Mouse (Mus musculus) hindbrain, embryonic 14.5 days (tissue): ENCODE results near the gene Foxo3. TPM values are rescaled to one million over a fixed set of nuclear protein-coding genes. Genes with fewer than 3 reads are reported as not detected.

Experiments used
- ATAC-seq: fragments of 200-750 bp; cut with Nextera tagmentation; 2 replicates; pipeline ENCODE4 v1.8.0; 2017; ENCODE audit warnings: moderate number of reproducible peaks, mild to moderate bottlenecking, moderate TSS enrichment, moderate library complexity; ENCODE audit not compliant: low FRiP score
- DNase-seq: peaks from one replicate; pipeline ENCODE4 v3.0.0-alpha.2; 2015; ENCODE audit warnings: low spot score
- H3K27ac ChIP-seq: fragments of 300-500 bp; sonication (generic); 2 replicates; pipeline ENCODE4 v1.5.1; 2014; ENCODE audit warnings: mild to moderate bottlenecking, moderate library complexity
- H3K27me3 ChIP-seq: fragments of 300-500 bp; sonication (generic); 2 replicates; pipeline ENCODE4 v1.6.1; 2014; ENCODE audit warnings: mild to moderate bottlenecking, low read length, mixed read lengths; ENCODE audit not compliant: control insufficient read depth, insufficient read depth
- H3K36me3 ChIP-seq: fragments of 300-500 bp; sonication (generic); replicated peaks from 2 replicates; pipeline ENCODE4 v1.6.1; 2014; ENCODE audit not compliant: control insufficient read depth, insufficient read depth
- H3K4me1 ChIP-seq: fragments of 300-500 bp; sonication (generic); replicated peaks from 2 replicates; pipeline ENCODE4 v1.6.1; 2014; ENCODE audit warnings: antibody characterized with exemption, low read length, mixed read lengths; ENCODE audit not compliant: control insufficient read depth, insufficient read depth
- H3K4me2 ChIP-seq: fragments of 300-500 bp; sonication (generic); replicated peaks from 2 replicates; pipeline ENCODE4 v1.6.1; 2014; ENCODE audit warnings: mild to moderate bottlenecking, moderate library complexity
- H3K4me3 ChIP-seq: fragments of 300-500 bp; sonication (generic); replicated peaks from 2 replicates; pipeline ENCODE4 v1.5.1; 2014; ENCODE audit warnings: mild to moderate bottlenecking, low read length
- H3K9ac ChIP-seq: fragments of 300-500 bp; sonication (generic); 2 replicates; pipeline ENCODE4 v1.6.1; 2014
- H3K9me3 ChIP-seq: fragments of 300-500 bp; sonication (generic); 2 replicates; pipeline ENCODE4 v1.6.1; 2016; ENCODE audit warnings: low read length; ENCODE audit not compliant: control insufficient read depth
- WGBS: fragments of 180-500 bp; shearing (Covaris S2); extraction: QIAGEN DNeasy Blood & Tissue Kit; methylation state at CpG from one replicate; pipeline ENCODE4 v1.1.7; 2014; 5-methylcytosine and 5-hydroxymethylcytosine counted together
- polyA plus RNA-seq: library from polyadenylated mRNA; unstranded; fragments of >200 nt; fragmentation: Nextera tagmentation; extraction: Ambion mirVana; gene quantifications from 2 replicates; pipeline ENCODE4 v1.2.1, GENCODE M21; 2014

Foxo3 gene
- polyA plus RNA-seq, 1 experiment from 2014 or later: 5.9 TPM

DNA sequence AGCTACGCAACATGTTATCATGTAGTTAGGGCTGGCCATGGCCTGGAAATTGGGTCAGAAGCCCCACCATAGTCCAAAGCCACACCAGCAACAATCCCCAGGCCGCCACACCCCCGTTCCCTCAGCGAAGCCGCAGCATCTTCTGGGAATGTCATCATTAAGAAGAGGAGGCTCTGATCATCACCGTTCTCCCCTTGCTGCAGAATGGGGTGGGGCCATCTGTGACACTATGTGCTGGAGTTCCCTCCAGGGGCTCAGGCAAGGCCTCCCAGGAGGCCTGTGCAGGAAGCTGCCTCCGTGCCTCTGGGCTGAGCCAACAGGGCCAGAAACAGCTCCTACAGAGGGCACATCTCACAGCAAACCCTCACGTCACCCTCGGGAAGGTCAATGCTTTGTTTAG is 88.5 kb downstream of the Foxo3 start:
- DNase-seq (no peak), ATAC-seq (no peak)
- WGBS: 64% methylated on average over 9 of the region's 9 CpGs
- Histone ChIP-seq H3K9me3 (no peaks in the 10 kb centered on the region), H3K4me2 (no peak overlapping the region), H3K27me3 (no peaks in the 10 kb centered on the region), H3K4me3 (no peak overlapping the region), H3K27ac (no peak overlapping the region), H3K9ac (no peak overlapping the region), H3K4me1 (peaks cover 8% of the 10 kb centered on the region; the same call in 1 of the 2 replicates), H3K36me3 (peaks cover 5% of the 10 kb centered on the region; the same call in 1 of the 2 replicates)

DNA sequence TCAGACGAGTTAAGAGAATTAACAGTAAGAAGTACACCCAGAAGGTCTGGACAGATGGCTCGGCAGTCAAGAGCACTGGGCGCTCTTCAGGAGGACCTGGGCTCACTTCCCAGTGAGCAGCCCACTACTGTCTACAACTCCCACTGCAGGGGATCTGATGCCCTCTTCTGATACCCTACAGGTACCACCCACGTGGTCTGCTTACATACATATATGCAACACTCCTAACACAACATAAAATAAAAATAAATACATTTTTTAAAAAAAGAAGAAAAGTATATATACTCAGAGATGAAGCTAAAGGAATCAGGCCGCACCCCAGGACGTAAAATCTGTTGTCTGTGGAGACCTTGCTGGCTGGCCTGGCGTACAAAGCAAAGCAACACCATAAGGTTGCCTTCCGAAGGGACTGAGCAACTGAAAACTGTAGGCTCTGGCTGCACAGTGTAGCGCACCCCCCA is 89.6 kb downstream of the Foxo3 start:
- no peak overlapping the region for H3K27ac ChIP-seq
- H3K9ac ChIP-seq: no peak overlapping the region
- H3K4me1 ChIP-seq: peaks cover 8% of the 10 kb centered on the region; the same call in 1 of the 2 replicates
- WGBS: 90% methylated on average over 9 of the region's 9 CpGs
- H3K4me2 ChIP-seq: no peak overlapping the region
- no peaks in the 10 kb centered on the region for H3K27me3 ChIP-seq
- H3K36me3 ChIP-seq: peaks cover 5% of the 10 kb centered on the region; the same call in 1 of the 2 replicates
- H3K4me3 ChIP-seq: no peak overlapping the region
- ATAC-seq: no peak
- DNase-seq: no peak
- no peaks in the 10 kb centered on the region for H3K9me3 ChIP-seq

DNA sequence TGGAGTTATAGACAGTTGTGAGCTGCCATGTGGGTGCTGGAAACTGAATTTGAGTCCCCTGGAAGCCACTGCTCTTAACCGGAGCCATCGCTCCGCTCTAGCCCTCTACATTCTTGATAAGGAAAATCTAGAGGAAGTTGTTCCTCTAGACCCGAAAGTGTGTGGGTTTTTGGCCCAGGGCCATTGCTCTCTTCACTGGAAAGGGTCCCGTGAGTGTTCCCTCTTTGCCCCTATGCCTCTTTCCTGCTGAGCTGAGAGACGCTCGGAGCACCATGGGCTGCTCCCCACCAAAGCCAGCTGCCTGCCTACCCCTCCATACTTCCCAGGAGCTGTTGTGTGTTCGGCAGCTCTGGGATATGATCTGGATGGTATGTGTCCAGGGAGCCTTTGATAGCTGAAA is 96.2 kb downstream of the Foxo3 start:
- Histone ChIP-seq H3K27me3 (no peaks in the 10 kb centered on the region), H3K4me3 (no peak overlapping the region), H3K9ac (no peak overlapping the region), H3K36me3 (no peaks in the 10 kb centered on the region), H3K27ac (no peak overlapping the region), H3K4me2 (no peak overlapping the region), H3K4me1 (no peaks in the 10 kb centered on the region), H3K9me3 (no peaks in the 10 kb centered on the region)
- 95% methylated on average over 8 of the region's 8 CpGs for whole genome bisulfite sequencing
- no peak for ATAC-seq
- no peak for DNase-seq

DNA sequence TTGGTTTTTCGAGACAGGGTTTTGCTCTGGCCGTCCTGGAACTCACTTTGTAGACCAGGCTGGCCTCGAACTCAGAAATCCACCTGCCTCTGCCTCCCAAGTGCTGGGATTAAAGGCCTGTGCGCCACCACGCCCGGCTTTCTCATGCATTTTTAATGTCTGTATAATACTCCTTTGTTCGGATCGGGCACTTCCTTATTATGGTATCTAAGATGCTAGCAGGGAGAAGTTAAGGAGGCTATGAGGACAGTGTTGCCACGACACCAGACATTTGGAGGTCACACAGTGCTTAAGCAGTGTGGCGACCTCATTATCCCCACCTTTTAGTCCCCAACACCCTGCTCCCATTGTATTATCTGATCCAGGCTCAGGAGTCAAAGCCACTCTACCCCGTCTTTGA is 97.8 kb downstream of the Foxo3 start:
- Histone ChIP-seq H3K9ac (no peak overlapping the region), H3K4me1 (no peaks in the 10 kb centered on the region), H3K4me2 (no peak overlapping the region), H3K36me3 (no peaks in the 10 kb centered on the region), H3K9me3 (no peaks in the 10 kb centered on the region), H3K4me3 (no peak overlapping the region), H3K27ac (no peak overlapping the region), H3K27me3 (no peaks in the 10 kb centered on the region)
- 89% methylated on average over 11 of the region's 11 CpGs for WGBS
- no peak for ATAC-seq
- DNase-seq: no peak

DNA sequence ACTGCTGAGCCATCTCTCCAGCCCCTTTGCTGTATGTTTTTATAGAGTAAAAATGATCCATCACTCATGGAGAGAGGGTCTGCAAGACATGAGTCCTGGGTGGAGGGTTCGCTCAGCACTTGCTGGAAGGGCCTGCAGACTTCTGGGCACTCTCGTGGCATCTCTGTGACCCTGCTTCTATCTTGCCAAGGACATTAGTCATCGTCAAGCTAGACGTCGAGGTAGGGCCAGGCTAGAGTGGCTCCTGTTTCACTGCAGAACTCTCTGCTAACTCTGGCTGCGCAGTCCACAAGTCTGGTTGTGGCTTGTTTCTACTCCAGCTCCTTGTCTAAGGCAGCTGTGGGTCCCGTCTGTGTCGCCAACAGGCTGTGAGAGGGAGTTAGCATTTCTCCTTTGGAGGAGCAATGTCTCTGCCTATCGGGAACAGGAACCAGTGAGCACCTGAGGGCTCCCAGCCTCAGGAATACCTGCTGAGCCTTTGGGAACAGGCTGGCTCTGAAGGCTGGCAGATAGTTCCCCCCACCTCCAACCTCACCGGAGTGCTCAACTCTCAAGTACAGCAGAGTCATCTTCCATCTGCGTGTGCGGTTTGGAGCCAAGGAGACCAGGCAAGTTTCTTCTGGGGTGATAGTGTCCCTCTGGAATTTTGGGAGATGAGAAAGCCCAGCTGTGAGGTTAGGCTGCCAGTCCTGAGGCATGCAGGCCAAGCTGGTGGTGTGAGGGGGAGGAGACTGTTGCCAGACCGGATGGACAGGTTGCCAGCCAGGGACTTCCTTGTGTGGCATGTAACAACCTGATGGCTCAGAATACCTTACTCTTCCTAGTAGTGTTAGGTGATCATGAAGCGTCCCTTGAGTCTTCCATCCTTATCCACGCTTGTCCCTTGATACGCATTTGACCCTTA is 98.5 kb downstream of the Foxo3 start:
- H3K27me3 ChIP-seq: no peaks in the 10 kb centered on the region
- no peaks in the 10 kb centered on the region for H3K9me3 ChIP-seq
- H3K4me3 ChIP-seq: no peak overlapping the region
- no peak overlapping the region for H3K4me2 ChIP-seq
- DNase-seq (no peak), ATAC-seq (no peak)
- H3K27ac ChIP-seq: no peak overlapping the region
- WGBS: 93% methylated on average over 16 of the region's 16 CpGs
- H3K9ac ChIP-seq: no peak overlapping the region
- no peaks in the 10 kb centered on the region for H3K4me1 ChIP-seq
- no peaks in the 10 kb centered on the region for H3K36me3 ChIP-seq

DNA sequence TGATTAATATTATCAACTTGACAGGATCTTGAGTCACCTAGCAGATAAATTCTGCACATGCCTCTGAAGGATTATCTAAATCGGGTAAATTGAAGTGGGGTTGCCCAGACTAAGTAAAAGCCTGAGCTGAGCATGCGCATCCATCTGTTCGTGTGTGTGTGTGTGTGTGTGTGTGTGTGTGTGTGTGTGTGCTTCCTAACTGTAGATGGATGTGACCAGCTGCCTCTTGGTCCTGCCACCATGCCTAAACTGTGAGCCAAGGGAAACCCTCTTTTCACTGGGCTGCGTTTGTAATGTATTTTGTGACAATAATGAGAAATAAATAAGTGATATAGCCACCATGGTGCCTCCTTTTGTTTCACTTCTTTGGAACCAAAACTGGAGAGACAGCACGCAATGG is 102.3 kb downstream of the Foxo3 start:
- Histone ChIP-seq H3K4me1 (no peaks in the 10 kb centered on the region), H3K4me3 (no peak overlapping the region), H3K4me2 (no peak overlapping the region), H3K27me3 (no peaks in the 10 kb centered on the region), H3K9ac (no peak overlapping the region), H3K27ac (no peak overlapping the region), H3K9me3 (no peaks in the 10 kb centered on the region), H3K36me3 (no peaks in the 10 kb centered on the region)
- ATAC-seq: no peak
- 77% methylated on average over 5 of the region's 5 CpGs for WGBS
- no peak for DNase-seq

DNA sequence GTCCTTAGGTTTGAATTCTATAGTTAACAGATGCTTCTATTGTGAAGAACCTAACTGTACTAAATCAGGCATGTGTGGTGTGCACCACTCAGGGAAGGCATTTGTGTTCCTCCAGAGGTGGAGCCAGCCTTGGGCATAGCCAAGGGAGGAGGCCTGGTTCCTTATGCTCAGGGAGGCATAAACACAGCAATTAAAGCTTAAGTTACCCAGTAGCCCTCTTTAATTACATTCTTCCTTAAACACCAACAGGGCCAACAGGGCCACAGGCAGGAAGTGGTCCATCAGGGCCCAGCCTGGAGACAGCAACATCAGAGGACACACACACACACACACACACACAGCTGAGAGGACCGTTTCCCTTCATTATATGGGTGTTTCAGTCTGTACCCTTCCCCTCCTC is 102.7 kb downstream of the Foxo3 start:
- DNase-seq (no peak), ATAC-seq (no peak)
- Histone ChIP-seq H3K4me2 (no peak overlapping the region), H3K27me3 (no peaks in the 10 kb centered on the region), H3K4me1 (no peaks in the 10 kb centered on the region), H3K9ac (no peak overlapping the region), H3K27ac (no peak overlapping the region), H3K9me3 (no peaks in the 10 kb centered on the region), H3K36me3 (no peaks in the 10 kb centered on the region), H3K4me3 (no peak overlapping the region)
- 50% methylated on average over 1 of the region's 1 CpGs for WGBS

DNA sequence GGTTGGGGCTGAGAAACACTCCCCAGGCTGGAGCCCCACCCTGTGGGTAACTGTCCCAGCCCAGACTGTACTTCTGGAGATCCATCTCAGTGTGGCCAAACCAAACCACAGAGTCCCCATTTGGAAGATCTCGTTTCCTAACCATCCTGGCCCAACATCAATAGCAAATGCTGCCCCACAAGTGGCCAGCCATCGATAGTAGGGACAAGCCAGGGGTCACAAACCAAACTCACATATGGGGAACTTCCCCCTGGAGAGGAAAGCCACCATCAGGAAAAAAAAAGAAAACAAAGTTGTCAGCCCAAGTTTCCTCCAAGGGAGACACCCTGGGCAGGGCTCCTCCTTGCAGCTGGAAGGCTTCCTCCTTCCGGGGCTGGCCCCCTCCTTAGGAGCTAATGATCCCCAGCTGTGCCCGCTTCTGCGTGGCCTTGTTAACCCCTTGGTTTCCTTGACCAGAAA is 105.6 kb downstream of the Foxo3 start:
- DNase-seq: no peak
- no peaks in the 10 kb centered on the region for H3K4me1 ChIP-seq
- no peak overlapping the region for H3K4me3 ChIP-seq
- H3K27me3 ChIP-seq: no peaks in the 10 kb centered on the region
- no peak overlapping the region for H3K4me2 ChIP-seq
- H3K9ac ChIP-seq: no peak overlapping the region
- WGBS: 17% methylated on average over 5 of the region's 5 CpGs
- no peaks in the 10 kb centered on the region for H3K9me3 ChIP-seq
- no peak overlapping the region for H3K27ac ChIP-seq
- no peaks in the 10 kb centered on the region for H3K36me3 ChIP-seq
- no peak for ATAC-seq

DNA sequence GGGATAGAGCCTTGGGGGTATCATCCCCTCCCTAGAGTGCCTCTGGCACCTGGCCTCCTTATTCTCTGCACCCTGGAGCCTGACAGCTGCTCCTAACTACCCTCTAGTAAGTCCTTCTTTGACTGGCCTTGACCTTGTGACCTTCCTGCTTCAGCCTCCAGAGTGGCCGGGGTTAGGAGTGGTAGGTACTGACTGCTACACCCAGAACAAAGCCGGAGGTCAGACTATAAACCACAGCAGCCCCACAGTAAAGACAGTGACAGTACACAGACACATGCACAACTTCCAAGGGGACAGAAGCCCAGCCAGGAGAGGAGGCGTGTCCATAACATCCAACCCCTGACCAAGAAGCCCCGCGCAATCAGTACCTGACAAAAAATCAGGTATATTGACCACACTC is 106.4 kb downstream of the Foxo3 start:
- Histone ChIP-seq H3K27me3 (no peaks in the 10 kb centered on the region), H3K27ac (no peak overlapping the region), H3K4me2 (no peak overlapping the region), H3K36me3 (no peaks in the 10 kb centered on the region), H3K4me1 (no peaks in the 10 kb centered on the region), H3K9me3 (no peaks in the 10 kb centered on the region), H3K9ac (no peak overlapping the region), H3K4me3 (no peak overlapping the region)
- ATAC-seq: no peak
- DNase-seq: no peak
- 81% methylated on average over 5 of the region's 5 CpGs for WGBS
